Mouse (Mus musculus): Measurements from ENCODE around the gene Retreg1. TPM values are rescaled to one million over a fixed set of nuclear protein-coding genes. Genes with fewer than 3 reads are reported as not detected.
"Not testable (repeated sequence)": the region's sequence is repeated elsewhere in the genome, so short reads cannot be mapped to it uniquely, and the experiment has no call there.

Retreg1 gene
- polyA plus RNA-seq, 1 experiment from 2014 or later: 15.3 TPM

DNA sequence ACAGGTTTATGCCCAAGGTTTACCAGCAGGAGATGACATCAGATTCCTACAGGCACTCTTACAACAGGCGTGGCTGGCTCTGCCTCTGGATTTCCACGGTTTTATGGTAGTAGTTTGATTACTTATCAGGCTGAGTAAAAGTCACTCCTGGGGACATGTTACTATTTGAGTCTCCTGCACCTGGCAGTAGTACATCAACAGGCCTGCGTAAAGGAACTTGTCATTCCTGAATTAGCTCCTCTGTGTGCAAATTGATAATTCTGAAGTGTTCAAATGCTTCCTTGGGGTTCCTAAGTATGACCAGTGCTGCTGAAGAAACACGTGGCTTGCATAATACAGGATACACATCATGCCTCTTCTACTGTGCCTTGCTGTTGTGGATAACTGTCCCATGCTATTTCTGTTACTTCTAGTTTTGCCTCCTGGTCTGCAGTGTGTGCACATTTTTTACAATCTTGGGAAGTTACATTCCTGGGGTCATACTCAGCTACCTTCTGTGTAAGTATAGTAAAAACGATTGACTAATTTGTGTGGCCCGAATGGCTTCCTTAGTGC, 123.3 kb downstream of the Retreg1 start:
- H3K27ac ChIP-seq: no peak overlapping the region
- 84% methylated on average over 6 of the region's 6 CpGs for WGBS
- ATAC-seq (ENCODE audit: low FRiP score) (no peak), DNase-seq (ENCODE audit: low spot score) (no peak)
- no peak overlapping the region for H3K4me3 ChIP-seq (replicated peaks; ENCODE audit: low read length)
- no peaks in the 10 kb centered on the region for H3K36me3 ChIP-seq (replicated peaks; ENCODE audit: control insufficient read depth, insufficient read depth)
- H3K9me3 ChIP-seq (ENCODE audit: control insufficient read depth, low read length): no peaks in the 10 kb centered on the region
- no peak overlapping the region for H3K9ac ChIP-seq
- H3K27me3 ChIP-seq (ENCODE audit: control insufficient read depth, insufficient read depth, low read length): no peaks in the 10 kb centered on the region
- no peak overlapping the region for H3K4me2 ChIP-seq (replicated peaks)
- no peaks in the 10 kb centered on the region for H3K4me1 ChIP-seq (replicated peaks; ENCODE audit: control insufficient read depth, insufficient read depth, low read length)

DNA sequence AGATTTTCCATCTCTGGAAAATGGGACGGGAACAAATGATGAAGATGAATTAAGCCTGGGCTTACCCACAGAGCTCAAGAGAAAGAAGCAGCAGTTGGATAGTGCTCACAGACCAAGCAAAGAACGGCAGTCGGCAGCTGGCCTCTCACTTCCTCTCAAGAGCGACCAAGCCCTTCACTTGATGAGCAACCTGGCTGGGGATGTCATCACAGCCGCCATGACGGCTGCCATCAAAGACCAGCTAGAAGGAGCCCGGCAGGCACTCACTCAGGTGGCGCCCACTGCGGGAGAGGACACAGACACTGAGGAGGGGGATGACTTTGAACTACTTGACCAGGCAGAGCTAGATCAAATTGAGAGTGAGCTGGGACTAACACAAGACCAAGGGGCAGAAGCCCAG, 128.6 kb downstream of the Retreg1 start:
- 92% methylated on average over 9 of the region's 9 CpGs for WGBS
- Histone ChIP-seq H3K27me3 (ENCODE audit: control insufficient read depth, insufficient read depth, low read length) (no peaks in the 10 kb centered on the region), H3K4me1 (replicated peaks; ENCODE audit: control insufficient read depth, insufficient read depth, low read length) (no peaks in the 10 kb centered on the region), H3K36me3 (replicated peaks; ENCODE audit: control insufficient read depth, insufficient read depth) (no peaks in the 10 kb centered on the region), H3K9me3 (ENCODE audit: control insufficient read depth, low read length) (no peaks in the 10 kb centered on the region), H3K27ac (no peak overlapping the region), H3K9ac (no peak overlapping the region), H3K4me2 (replicated peaks) (no peak overlapping the region), H3K4me3 (replicated peaks; ENCODE audit: low read length) (no peak overlapping the region)
- ATAC-seq (ENCODE audit: low FRiP score) (no peak), DNase-seq (ENCODE audit: low spot score) (no peak)

DNA sequence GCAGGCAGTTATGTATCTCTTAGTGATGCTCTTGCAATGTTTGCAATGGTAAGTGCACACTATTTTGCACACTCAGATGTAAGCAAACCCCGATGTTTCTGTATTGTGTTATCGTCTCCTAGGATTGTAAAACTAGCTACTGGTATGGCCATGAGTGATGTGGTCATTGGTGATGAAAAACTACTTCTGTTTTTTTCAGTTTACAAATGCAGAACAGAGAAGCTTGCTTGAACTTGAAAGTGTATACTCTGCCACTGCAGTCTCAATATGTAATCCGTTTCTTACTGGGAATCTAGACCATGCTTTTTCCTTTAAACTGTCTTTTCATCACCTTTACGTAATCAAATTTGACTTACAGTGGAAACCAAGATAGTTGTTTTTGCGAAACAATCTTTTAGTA, 129.8 kb downstream of the Retreg1 start:
- Histone ChIP-seq H3K4me1 (replicated peaks; ENCODE audit: control insufficient read depth, insufficient read depth, low read length) (no peaks in the 10 kb centered on the region), H3K27me3 (ENCODE audit: control insufficient read depth, insufficient read depth, low read length) (no peaks in the 10 kb centered on the region), H3K9me3 (ENCODE audit: control insufficient read depth, low read length) (no peaks in the 10 kb centered on the region), H3K9ac (no peak overlapping the region), H3K4me2 (replicated peaks) (no peak overlapping the region), H3K27ac (no peak overlapping the region), H3K36me3 (replicated peaks; ENCODE audit: control insufficient read depth, insufficient read depth) (no peaks in the 10 kb centered on the region), H3K4me3 (replicated peaks; ENCODE audit: low read length) (no peak overlapping the region)
- ATAC-seq (ENCODE audit: low FRiP score): no peak
- no peak for DNase-seq (ENCODE audit: low spot score)
- 91% methylated on average over 5 of the region's 5 CpGs for WGBS

GRCm38 (mm10) chr15:25974352-25974751, 131.4 kb downstream of the Retreg1 start:
- Histone ChIP-seq H3K9me3 (ENCODE audit: control insufficient read depth, low read length) (no peaks in the 10 kb centered on the region), H3K27ac (no peak overlapping the region), H3K27me3 (ENCODE audit: control insufficient read depth, insufficient read depth, low read length) (no peaks in the 10 kb centered on the region), H3K4me2 (replicated peaks) (no peak overlapping the region), H3K4me3 (replicated peaks; ENCODE audit: low read length) (no peak overlapping the region), H3K9ac (no peak overlapping the region), H3K4me1 (replicated peaks; ENCODE audit: control insufficient read depth, insufficient read depth, low read length) (no peaks in the 10 kb centered on the region), H3K36me3 (replicated peaks; ENCODE audit: control insufficient read depth, insufficient read depth) (no peaks in the 10 kb centered on the region)
- ATAC-seq (ENCODE audit: low FRiP score) (no peak), DNase-seq (ENCODE audit: low spot score) (no peak)
- 95% methylated on average over 4 of the region's 4 CpGs for WGBS

GRCm38 (mm10) chr15:25975810-25976209, 132.8 kb downstream of the Retreg1 start:
- Histone ChIP-seq H3K27me3 (ENCODE audit: control insufficient read depth, insufficient read depth, low read length) (no peaks in the 10 kb centered on the region), H3K36me3 (replicated peaks; ENCODE audit: control insufficient read depth, insufficient read depth) (no peaks in the 10 kb centered on the region)

GRCm38 (mm10) chr15:25983614-25984013, 140.6 kb downstream of the Retreg1 start:
- ATAC-seq (ENCODE audit: low FRiP score): peak; percentile 35
- DNase-seq (ENCODE audit: low spot score): not testable (repeated sequence)
- WGBS: 21% methylated on average over 6 of the region's 6 CpGs

More at GRCm38 (mm10) chr15:25975810-25976209, 132.8 kb downstream of the Retreg1 start:
- no peak overlapping the region for H3K27ac ChIP-seq
- DNase-seq (ENCODE audit: low spot score) (no peak), ATAC-seq (ENCODE audit: low FRiP score) (no peak)
- H3K4me3 ChIP-seq (replicated peaks; ENCODE audit: low read length): no peak overlapping the region
- H3K9ac ChIP-seq: no peak overlapping the region
- WGBS: 92% methylated on average over 6 of the region's 6 CpGs
- H3K4me1 ChIP-seq (replicated peaks; ENCODE audit: control insufficient read depth, insufficient read depth, low read length): no peaks in the 10 kb centered on the region
- no peaks in the 10 kb centered on the region for H3K9me3 ChIP-seq (ENCODE audit: control insufficient read depth, low read length)
- no peak overlapping the region for H3K4me2 ChIP-seq (replicated peaks)

DNA sequence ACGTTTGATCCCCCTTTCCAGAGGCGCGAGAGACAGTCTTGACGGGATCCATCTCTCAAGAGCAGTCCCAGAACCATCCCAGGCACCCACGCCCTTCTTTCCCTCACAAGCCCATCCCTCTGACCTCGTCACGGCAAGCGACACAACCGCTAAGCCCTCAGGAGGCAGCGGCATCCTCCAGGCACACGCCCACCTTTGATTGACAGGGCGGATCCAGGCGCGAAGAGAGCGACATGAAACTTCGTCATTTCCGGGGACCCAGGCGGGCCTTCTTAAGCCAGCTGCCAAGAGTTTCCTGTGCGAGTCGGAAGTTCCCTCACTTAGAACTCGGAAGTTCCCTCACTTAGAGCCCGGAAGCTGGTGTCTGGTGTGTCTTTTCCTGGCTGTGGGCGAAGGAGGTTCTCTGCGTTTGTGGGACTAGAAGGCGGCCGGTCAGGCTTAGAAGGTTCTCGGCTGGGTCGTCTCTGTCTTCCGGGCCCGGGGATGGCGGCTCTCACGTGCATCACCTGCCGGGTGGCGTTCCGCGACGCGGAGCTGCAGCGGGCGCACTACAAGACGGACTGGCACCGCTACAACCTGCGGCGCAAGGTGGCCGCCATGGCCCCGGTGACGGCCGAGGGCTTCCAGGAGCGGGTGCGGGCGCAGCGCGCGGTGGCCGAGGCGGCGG, 141.2 kb downstream of the Retreg1 start, which contains the start of gene Zfp622:
TSS of gene Zfp622 (plus strand) at position 300 of the 667 bp plus-strand sequence.
- ATAC-seq (ENCODE audit: low FRiP score) (peak; percentile 97), DNase-seq (ENCODE audit: low spot score) (peak; percentile 99)
- H3K27ac ChIP-seq: peak within 1 kb of the TSS; percentile 90
- H3K9ac ChIP-seq: peak within 1 kb of the TSS; percentile 91
- H3K4me3 ChIP-seq (replicated peaks; ENCODE audit: low read length): peak within 1 kb of the TSS; percentile 98
- peak within 1 kb of the TSS; percentile 93 for H3K4me2 ChIP-seq (replicated peaks)
- H3K36me3 ChIP-seq (replicated peaks; ENCODE audit: control insufficient read depth, insufficient read depth): peaks cover 24% of the 10 kb centered on the region
- WGBS: under 1% methylated on average over 57 of the region's 57 CpGs
- H3K4me1 ChIP-seq (replicated peaks; ENCODE audit: control insufficient read depth, insufficient read depth, low read length): peaks cover 18% of the 10 kb centered on the region
- H3K27me3 ChIP-seq (ENCODE audit: control insufficient read depth, insufficient read depth, low read length): no peaks in the 10 kb centered on the region
- H3K9me3 ChIP-seq (ENCODE audit: control insufficient read depth, low read length): no peaks in the 10 kb centered on the region

More at GRCm38 (mm10) chr15:25983614-25984013, 140.6 kb downstream of the Retreg1 start:
- H3K9me3 ChIP-seq (ENCODE audit: control insufficient read depth, low read length); H3K27me3 ChIP-seq (ENCODE audit: control insufficient read depth, insufficient read depth, low read length): not testable (repeated sequence)
- H3K9ac ChIP-seq: peak overlapping the region; percentile 76
- H3K27ac ChIP-seq: peak overlapping the region; percentile 90
- peak overlapping the region; percentile 98 for H3K4me3 ChIP-seq (replicated peaks; ENCODE audit: low read length)
- peaks cover 19% of the 10 kb centered on the region for H3K36me3 ChIP-seq (replicated peaks; ENCODE audit: control insufficient read depth, insufficient read depth)
- H3K4me2 ChIP-seq (replicated peaks): peak overlapping the region; percentile 93
- H3K4me1 ChIP-seq (replicated peaks; ENCODE audit: control insufficient read depth, insufficient read depth, low read length): peaks cover 18% of the 10 kb centered on the region

GRCm38 (mm10) chr15:25984734-25985492, 141.9 kb downstream of the Retreg1 start:
- ATAC-seq (ENCODE audit: low FRiP score): no peak
- WGBS: 0% methylated on average over 71 of the region's 71 CpGs
- Histone ChIP-seq H3K36me3 (replicated peaks; ENCODE audit: control insufficient read depth, insufficient read depth) (peaks cover 30% of the 10 kb centered on the region), H3K9me3 (ENCODE audit: control insufficient read depth, low read length) (no peaks in the 10 kb centered on the region), H3K4me2 (replicated peaks) (peak overlapping the region; percentile 93), H3K27ac (peak overlapping the region; percentile 90), H3K4me3 (replicated peaks; ENCODE audit: low read length) (peak overlapping the region; percentile 98), H3K9ac (peak overlapping the region; percentile 91), H3K4me1 (replicated peaks; ENCODE audit: control insufficient read depth, insufficient read depth, low read length) (peaks cover 18% of the 10 kb centered on the region), H3K27me3 (ENCODE audit: control insufficient read depth, insufficient read depth, low read length) (no peaks in the 10 kb centered on the region)
- no peak for DNase-seq (ENCODE audit: low spot score)

DNA sequence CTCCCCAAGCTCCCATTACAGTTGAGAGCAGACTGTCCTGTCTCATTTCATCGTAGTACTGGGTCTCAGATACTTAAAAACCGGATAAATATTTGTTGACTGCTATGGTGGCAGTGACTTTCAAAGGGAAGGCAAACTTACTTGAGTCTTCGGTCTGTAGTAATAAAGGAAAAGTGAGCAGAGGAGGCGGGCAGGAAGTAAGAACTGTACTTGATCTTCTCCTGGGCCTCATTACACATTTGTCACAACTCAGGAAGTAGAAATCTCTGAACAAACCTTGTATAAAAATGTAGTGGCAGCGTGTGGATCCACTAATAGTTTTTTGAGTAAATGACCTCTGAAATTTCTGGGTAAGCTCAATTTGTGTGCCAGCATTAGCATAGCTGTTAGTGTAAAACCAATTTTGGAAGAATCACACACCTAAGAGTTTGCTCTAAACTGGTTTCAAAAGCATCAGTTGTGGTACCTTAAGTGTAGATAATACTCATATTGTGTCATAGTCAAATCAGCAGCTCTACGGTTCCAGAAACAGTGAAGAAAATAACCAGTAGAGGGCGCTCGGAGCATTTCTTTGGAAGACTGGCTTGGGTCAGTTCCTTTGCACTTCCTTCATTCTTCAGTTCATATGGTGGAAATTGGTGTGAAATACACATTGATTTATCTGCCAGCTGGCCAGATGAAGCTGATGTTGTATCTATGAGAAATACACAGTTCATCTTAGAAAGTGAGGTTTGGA, 150.2 kb downstream of the Retreg1 start:
- WGBS: 59% methylated on average over 8 of the region's 8 CpGs
- no peak overlapping the region for H3K27ac ChIP-seq
- no peaks in the 10 kb centered on the region for H3K9me3 ChIP-seq (ENCODE audit: control insufficient read depth, low read length)
- H3K4me2 ChIP-seq (replicated peaks): no peak overlapping the region
- ATAC-seq (ENCODE audit: low FRiP score) (no peak), DNase-seq (ENCODE audit: low spot score) (peak; percentile 87)
- no peaks in the 10 kb centered on the region for H3K4me1 ChIP-seq (replicated peaks; ENCODE audit: control insufficient read depth, insufficient read depth, low read length)
- H3K4me3 ChIP-seq (replicated peaks; ENCODE audit: low read length): no peak overlapping the region
- no peak overlapping the region for H3K9ac ChIP-seq
- peaks cover 70% of the 10 kb centered on the region for H3K36me3 ChIP-seq (replicated peaks; ENCODE audit: control insufficient read depth, insufficient read depth)
- H3K27me3 ChIP-seq (ENCODE audit: control insufficient read depth, insufficient read depth, low read length): no peaks in the 10 kb centered on the region

All from hindbrain, embryonic 14.5 days (tissue).